Mouse (Mus musculus): ENCODE results near the gene Mapk8ip1.

Gene Mapk8ip1

GRCm38 (mm10) chr2:92372767-92373436, 28.2 kb downstream of the Mapk8ip1 start:
- DNase-seq (ENCODE audit: low read depth, low spot score): no peak

GRCm38 (mm10) chr2:92371971-92372690, 28.9 kb downstream of the Mapk8ip1 start:
- no peak for DNase-seq (ENCODE audit: low read depth, low spot score)

- DNase-seq (ENCODE audit: low read depth, low spot score): peak; percentile 20
These were observed 29.9 kb downstream of the Mapk8ip1 start for GRCm38 (mm10) chr2:92370821-92371805.

DNA sequence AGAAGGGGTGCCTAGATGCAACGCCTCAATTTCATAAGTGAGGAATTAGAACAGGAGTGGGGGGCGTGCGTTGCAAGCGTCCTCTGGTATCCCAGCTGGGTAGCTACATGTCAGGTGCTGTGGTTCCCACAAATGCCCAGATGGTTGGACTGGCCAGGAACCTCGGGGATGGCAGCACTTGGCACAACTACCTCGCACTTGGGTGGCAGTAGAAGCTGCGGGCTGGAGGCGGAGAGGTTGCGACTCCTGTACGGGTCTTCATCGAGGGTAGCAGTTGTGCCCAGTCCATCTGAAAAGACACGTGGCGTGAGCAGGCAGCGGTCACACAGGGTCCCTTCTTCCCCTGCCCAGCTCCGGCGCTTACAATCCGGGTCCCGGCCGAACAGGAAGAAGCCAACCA, 30.7 kb downstream of the Mapk8ip1 start:
- no peak for DNase-seq (ENCODE audit: low read depth, low spot score)

- no peak for DNase-seq (ENCODE audit: low read depth, low spot score)
These were observed 33.6 kb downstream of the Mapk8ip1 start for GRCm38 (mm10) chr2:92367383-92368029.

DNA sequence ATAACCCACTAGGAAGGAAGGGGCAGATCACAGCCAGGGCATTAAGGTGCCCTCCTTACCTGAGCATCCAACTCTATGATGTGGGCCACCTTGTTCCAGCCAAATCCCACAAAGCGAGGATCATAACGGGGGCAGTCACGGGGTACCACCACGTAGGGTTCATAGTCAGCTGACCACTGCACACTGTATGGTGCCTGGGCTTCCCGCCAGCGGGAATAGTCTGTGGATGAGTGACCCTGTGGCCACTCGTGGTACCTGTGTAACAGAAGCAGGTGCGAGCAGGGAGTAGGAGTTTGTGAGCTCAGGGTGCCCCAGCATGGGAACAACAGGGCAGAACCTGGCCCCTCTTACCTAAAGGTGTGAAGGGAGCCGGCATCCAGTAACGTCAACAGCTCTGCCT, 35.5 kb downstream of the Mapk8ip1 start:
- no peak for DNase-seq (ENCODE audit: low read depth, low spot score)

DNA sequence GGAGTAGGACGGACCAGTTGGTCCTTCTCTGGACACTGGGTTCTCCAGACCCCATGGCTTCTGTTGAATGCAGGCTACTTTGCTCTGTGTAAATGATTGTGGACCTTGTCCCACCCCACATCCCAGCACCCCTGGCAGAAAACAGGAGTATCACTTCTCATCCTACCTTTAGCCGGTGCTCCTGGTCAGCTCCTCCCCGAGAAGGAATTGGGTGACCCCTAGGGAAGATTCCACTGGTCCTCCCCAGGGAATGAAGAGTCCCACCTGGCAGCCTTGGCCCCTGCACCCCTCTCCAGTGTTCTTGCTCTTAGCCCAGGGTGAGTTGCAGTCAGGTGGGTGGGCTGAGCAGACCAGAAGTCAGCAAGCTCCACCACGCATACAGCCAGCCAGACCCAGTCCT, 37.0 kb downstream of the Mapk8ip1 start:
- DNase-seq (ENCODE audit: low read depth, low spot score): no peak

- DNase-seq (ENCODE audit: low read depth, low spot score): no peak
These were observed 38.4 kb downstream of the Mapk8ip1 start for GRCm38 (mm10) chr2:92362571-92363228.

DNA sequence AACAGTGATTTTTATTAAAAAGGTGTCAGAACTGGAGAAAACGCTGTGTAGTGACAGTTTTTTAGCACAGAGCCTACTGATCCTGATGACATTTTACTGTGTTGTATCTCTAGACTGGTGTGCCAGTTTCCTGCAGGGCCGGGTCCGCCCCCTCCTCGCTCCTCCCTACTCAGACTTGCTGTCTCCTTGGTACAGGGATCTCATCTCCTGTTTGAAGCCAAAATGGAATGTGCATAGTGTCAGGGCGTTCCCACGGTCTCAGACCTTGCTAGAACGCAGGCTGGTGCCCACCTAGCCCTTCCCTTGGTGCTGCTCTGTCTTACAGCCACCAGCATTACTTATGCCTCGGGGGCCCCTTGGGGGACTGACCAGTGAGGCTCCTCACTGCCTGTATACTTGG, 39.3 kb downstream of the Mapk8ip1 start:
- no peak for DNase-seq (ENCODE audit: low read depth, low spot score)

GRCm38 (mm10) chr2:92360893-92361292, 40.2 kb downstream of the Mapk8ip1 start:
- no peak for DNase-seq (ENCODE audit: low read depth, low spot score)

DNA sequence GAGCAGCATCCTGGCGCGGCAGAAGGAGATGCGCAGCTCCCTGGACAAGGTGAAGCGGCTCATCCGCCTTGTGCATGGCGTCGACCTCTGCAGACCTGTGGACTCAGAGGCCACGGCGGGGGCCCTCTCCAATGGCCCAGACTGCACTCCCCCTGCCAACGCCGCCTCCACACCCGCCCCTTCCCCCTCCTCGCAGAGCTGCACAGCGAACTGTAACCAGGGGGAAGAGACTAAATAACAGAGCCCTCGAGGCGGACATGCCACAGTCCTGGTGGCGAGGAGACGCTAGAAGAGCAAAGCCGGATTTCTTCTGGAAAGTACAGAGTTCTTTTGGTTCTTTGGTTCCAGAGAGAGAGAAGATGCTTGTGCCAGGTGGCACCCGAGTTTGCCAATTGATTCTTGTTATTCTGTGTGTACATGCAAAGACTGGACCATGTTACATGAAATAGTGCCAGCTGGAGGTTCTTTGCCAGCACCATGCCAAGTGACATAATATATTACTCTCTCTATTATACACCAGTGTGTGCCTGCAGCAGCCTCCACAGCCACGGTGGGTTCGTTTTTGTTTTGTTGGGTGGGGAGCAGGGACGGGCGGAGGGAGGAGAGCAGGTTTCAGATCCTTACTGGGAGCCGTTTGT, 40.8 kb downstream of the Mapk8ip1 start:
- DNase-seq (ENCODE audit: low read depth, low spot score): no peak

GRCm38 (mm10) chr2:92359301-92359700, 41.8 kb downstream of the Mapk8ip1 start:
- no peak for DNase-seq (ENCODE audit: low read depth, low spot score)

DNA sequence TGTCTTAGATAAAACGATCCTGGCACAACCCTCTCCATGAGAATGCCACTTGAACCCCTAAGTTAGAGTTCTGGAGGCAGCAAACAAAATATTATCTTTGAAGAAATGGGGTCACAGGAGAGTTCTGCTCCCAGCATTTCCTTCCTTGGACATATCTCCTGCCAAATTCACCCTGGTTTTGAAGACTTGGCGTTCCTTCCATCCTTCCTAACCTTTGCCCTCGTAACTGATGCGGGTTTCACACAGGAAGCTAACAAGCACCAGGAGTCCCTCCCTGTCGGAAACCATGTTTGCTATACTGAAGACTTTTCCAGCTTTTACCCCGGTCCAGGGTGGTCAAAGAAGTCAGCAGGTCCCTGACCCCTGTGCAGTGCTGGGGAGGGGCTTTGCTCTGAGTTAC, 46.8 kb downstream of the Mapk8ip1 start:
- no peak for DNase-seq (ENCODE audit: low read depth, low spot score)

DNA sequence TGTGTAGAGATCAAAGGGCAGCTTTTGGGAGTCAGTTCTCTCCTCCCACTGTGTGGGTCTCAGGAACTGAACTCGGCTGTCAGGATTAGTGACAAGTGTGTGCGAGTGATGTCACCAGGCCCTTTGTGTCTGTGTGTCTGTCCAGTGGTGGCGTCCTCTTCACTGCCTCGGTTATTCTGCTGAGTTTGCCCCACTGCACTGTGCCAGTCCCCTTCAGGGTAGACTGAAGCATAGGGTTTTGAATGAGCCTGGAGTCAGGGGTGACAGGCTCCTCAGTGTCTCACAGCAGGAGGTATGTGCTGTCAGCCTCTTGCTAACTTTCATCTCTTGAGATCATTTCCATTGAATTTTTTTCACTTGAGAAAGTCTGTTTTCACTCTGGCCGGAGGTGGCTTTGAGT, 47.7 kb downstream of the Mapk8ip1 start:
- no peak for DNase-seq (ENCODE audit: low read depth, low spot score)

DNA sequence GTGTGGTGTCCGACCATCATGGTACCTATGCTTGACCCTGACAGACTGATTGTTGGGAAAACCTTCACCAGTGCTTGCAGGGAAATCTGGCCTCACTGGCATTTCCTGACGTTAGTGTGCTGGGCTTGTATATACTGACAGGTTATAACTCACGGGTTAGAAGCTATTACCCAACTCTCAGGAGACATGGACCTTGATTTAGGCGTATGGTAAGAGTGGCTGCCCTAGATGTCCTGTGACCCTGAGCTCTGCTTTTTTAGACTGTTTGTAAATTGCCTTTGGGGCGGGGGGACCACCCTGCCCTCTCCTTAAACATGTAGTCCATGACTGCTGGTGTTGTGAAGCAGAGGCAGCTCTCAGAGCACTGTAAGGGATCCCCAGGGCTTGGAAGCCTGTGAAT, 50.4 kb downstream of the Mapk8ip1 start:
- no peak for DNase-seq (ENCODE audit: low read depth, low spot score)

- no peak for DNase-seq (ENCODE audit: low read depth, low spot score)
These were observed 51.3 kb downstream of the Mapk8ip1 start for GRCm38 (mm10) chr2:92349589-92350425.

DNA sequence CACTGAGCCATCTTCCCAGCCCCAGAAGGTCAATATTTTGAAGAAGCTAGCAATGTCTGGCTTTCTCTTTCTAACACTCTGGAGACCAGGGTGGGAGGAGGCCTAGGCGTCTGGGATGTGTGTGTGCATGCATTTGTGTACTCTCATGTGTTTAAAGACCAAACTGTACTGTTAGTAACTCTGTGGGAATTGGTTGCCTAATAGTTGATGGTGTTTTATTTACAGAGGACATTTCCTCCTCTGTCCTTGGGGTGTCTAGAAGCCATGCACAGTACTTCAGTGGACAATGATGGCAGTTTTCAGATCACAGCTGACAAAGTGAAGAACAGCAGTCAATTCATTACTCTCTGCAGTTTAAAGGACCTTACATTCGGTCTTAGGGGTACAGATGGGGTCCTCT, 53.9 kb downstream of the Mapk8ip1 start:
- DNase-seq (ENCODE audit: low read depth, low spot score): no peak

GRCm38 (mm10) chr2:92342418-92342817, 58.6 kb downstream of the Mapk8ip1 start:
- DNase-seq (ENCODE audit: low read depth, low spot score): peak; percentile 14
